Mouse (Mus musculus) lung, adult 2 months (tissue): ENCODE data around the gene Smg5.

Experiments used
- CTCF ChIP-seq: fragments of 200-500 bp; IDR thresholded peaks from 2 replicates; pipeline ENCODE4 v1.5.1; 2011; ENCODE audit warnings: mild to moderate bottlenecking, low read length, control low read depth; ENCODE audit not compliant: insufficient read depth
- POLR2A ChIP-seq: fragments of 200-500 bp; IDR thresholded peaks from 2 replicates; pipeline ENCODE4 v1.6.1; 2011; ENCODE audit warnings: low read depth, mild to moderate bottlenecking, control low read depth, low read length, borderline replicate concordance; ENCODE audit errors: extremely low read depth

GRCm38 (mm10) chr3:88350732-88351131 is 14.7 kb downstream of the Smg5 start:
- TF ChIP-seq CTCF (no peak), POLR2A (no peak)
